ENCODE assay signal across 11 mouse cellular contexts in genomic region chr3:122986386-122986785, GRCm38 (mm10). TPM values are rescaled to one million over a fixed set of nuclear protein-coding genes. Genes with fewer than 3 reads are reported as not detected.
A peak's percentile ranks its signal among the peaks of the same experiment; 100 is the strongest.
DNase-seq lines count a peak whose midpoint lies in the region; ATAC-seq and TF ChIP-seq lines count a peak whose summit lies in the region.
"Had no signal": no experiment of that assay in that cellular context is flagged by ENCODE, and none has a peak within 500 bp of the region (broad histone marks: within the 10 kb centered on the region; RNA-seq: fewer than 3 reads in every experiment).

No protein-coding gene starts in this region.

- H3K9me3 ChIP-seq in heart, embryonic 13.5 days = no peaks in the 10 kb centered on the region
- no peaks in the 10 kb centered on the region for H3K9me3 ChIP-seq in hindbrain, embryonic 14.5 days (ENCODE audit: control insufficient read depth, low read length)
- no peaks in the 10 kb centered on the region for H3K9me3 ChIP-seq in midbrain, embryonic 10.5 days (replicated peaks)
- H3K9me3 ChIP-seq: limb, embryonic 13.5 days; midbrain, embryonic 15.5 days had no signal

- 11% methylated on average over 1 of the region's 1 CpGs for WGBS in heart, embryonic 13.5 days
- WGBS in kidney, adult 2 months = 13% methylated on average over 1 of the region's 1 CpGs
- 66% methylated on average over 1 of the region's 1 CpGs for WGBS in hindbrain, embryonic 14.5 days
- 79% methylated on average over 1 of the region's 1 CpGs for WGBS in midbrain, embryonic 10.5 days

- H3K36me3 ChIP-seq in heart, embryonic 13.5 days = no peaks in the 10 kb centered on the region
- no peaks in the 10 kb centered on the region for H3K36me3 ChIP-seq in kidney, adult 2 months (ENCODE audit: control insufficient read depth, insufficient read depth, low read length)
- no peaks in the 10 kb centered on the region for H3K36me3 ChIP-seq in hindbrain, embryonic 14.5 days (replicated peaks; ENCODE audit: control insufficient read depth, insufficient read depth)
- H3K36me3 ChIP-seq in midbrain, embryonic 10.5 days = no peaks in the 10 kb centered on the region
- H3K36me3 ChIP-seq: limb, embryonic 13.5 days; midbrain, embryonic 15.5 days had no signal

- H3K4me3 ChIP-seq in heart, embryonic 13.5 days = no peak overlapping the region
- H3K4me3 ChIP-seq in kidney, adult 2 months (ENCODE audit: insufficient read depth, low read depth, low read length) = no peak overlapping the region
- no peak overlapping the region for H3K4me3 ChIP-seq in hindbrain, embryonic 14.5 days (replicated peaks; ENCODE audit: low read length)
- H3K4me3 ChIP-seq in midbrain, embryonic 10.5 days = no peak overlapping the region

- ATAC-seq in heart, embryonic 13.5 days (ENCODE audit: extremely low read depth, insufficient number of reproducible peaks, low FRiP score, low TSS enrichment) = no peak
- ATAC-seq in hindbrain, embryonic 14.5 days (ENCODE audit: low FRiP score) = no peak
- no peak for ATAC-seq in monocyte, adult 5-6 weeks (replicated peaks; ENCODE audit: insufficient number of reproducible peaks, low FRiP score, low TSS enrichment, poor library complexity, severe bottlenecking)
- ATAC-seq: inflammation-experienced regulatory T-cells, adult 6 months; midbrain, embryonic 15.5 days had no signal

- no peak overlapping the region for H3K9ac ChIP-seq in heart, embryonic 13.5 days
- H3K9ac ChIP-seq in hindbrain, embryonic 14.5 days = no peak overlapping the region
- H3K9ac ChIP-seq: limb, embryonic 13.5 days; midbrain, embryonic 15.5 days had no signal

- peaks cover 40% of the 10 kb centered on the region for H3K4me1 ChIP-seq in heart, embryonic 13.5 days
- H3K4me1 ChIP-seq in kidney, adult 2 months (ENCODE audit: control insufficient read depth, insufficient read depth, low read length) = peaks cover 15% of the 10 kb centered on the region; the same call in 1 of the 2 replicates
- H3K4me1 ChIP-seq in hindbrain, embryonic 14.5 days (replicated peaks; ENCODE audit: control insufficient read depth, insufficient read depth, low read length) = peaks cover 8% of the 10 kb centered on the region
- H3K4me1 ChIP-seq in midbrain, embryonic 10.5 days = peaks cover 19% of the 10 kb centered on the region

- no peaks in the 10 kb centered on the region for H3K27me3 ChIP-seq in heart, embryonic 13.5 days (replicated peaks)
- H3K27me3 ChIP-seq in kidney, adult 2 months (replicated peaks; ENCODE audit: control insufficient read depth, insufficient read depth, low read length) = no peaks in the 10 kb centered on the region
- H3K27me3 ChIP-seq in hindbrain, embryonic 14.5 days (ENCODE audit: control insufficient read depth, insufficient read depth, low read length) = no peaks in the 10 kb centered on the region
- no peaks in the 10 kb centered on the region for H3K27me3 ChIP-seq in midbrain, embryonic 10.5 days (ENCODE audit: low read depth, poor library complexity, severe bottlenecking)
- H3K27me3 ChIP-seq: limb, embryonic 13.5 days; midbrain, embryonic 15.5 days had no signal

- intact Hi-C loops in heart, postnatal 36 days (cut with DNase I) = no loop called here

- no peak for DNase-seq in heart, postnatal 36 days
- DNase-seq in NIH3T3 (ENCODE audit: low read depth) = peak; percentile 35
- DNase-seq in kidney, adult 2 months = peak; percentile 62
- peak; percentile 85 for DNase-seq in ovary, adult 18-20 months (ENCODE audit: low spot score)
- DNase-seq in hindbrain, embryonic 14.5 days (ENCODE audit: low spot score) = no peak
- DNase-seq in midbrain, embryonic 10.5 days (ENCODE audit: low spot score) = no peak

- TF ChIP-seq CTCF in kidney, adult 2 months (conservative IDR thresholded peaks at IDR 0.05; ENCODE audit: insufficient read depth, insufficient read length, low read depth, low read length) = no peak

- H3K27ac ChIP-seq in heart, embryonic 13.5 days (replicated peaks) = peak overlapping the region; percentile 97
- peak overlapping the region; percentile 78 for H3K27ac ChIP-seq in kidney, adult 2 months (ENCODE audit: insufficient read depth, low read depth, low read length)
- H3K27ac ChIP-seq in hindbrain, embryonic 14.5 days = no peak overlapping the region
- no peak overlapping the region for H3K27ac ChIP-seq in midbrain, embryonic 10.5 days (replicated peaks)
- H3K27ac ChIP-seq: limb, embryonic 13.5 days; midbrain, embryonic 15.5 days had no signal

- no peak for TF ChIP-seq POLR2A in kidney, adult 2 months (IDR thresholded peaks at IDR 0.05; ENCODE audit: low read depth, low read length)

- H3K4me2 ChIP-seq in heart, embryonic 13.5 days = peak overlapping the region; percentile 88; the same call in 1 of the 2 replicates
- H3K4me2 ChIP-seq in hindbrain, embryonic 14.5 days (replicated peaks) = no peak overlapping the region

RNA-seq across cellular contexts. Expression of gene Usp53, which starts 2.1 kb away (rescaled TPM):
- 6.6 and 8.2 TPM in 2 replicates for polyA plus RNA-seq in heart, embryonic 13.5 days (2015; fragmentation: Nextera tagmentation; extraction: Ambion mirVana)
- 10 to 100 TPM in 1 of 2 experiments, 1 to 10 TPM in 1; 8.6 to 12.5 TPM for total RNA-seq in heart, postnatal 36 days (2021)
- polyA plus RNA-seq in kidney, adult 2 months (2012; rRNA removed) = 4.4 TPM in 2 replicates
- polyA plus RNA-seq in hindbrain, embryonic 14.5 days (2014; fragmentation: Nextera tagmentation; extraction: Ambion mirVana) = 11.5 and 12.3 TPM in 2 replicates
- 8.3 to 21.2 TPM (median 8.7 TPM) in 3 replicates for total RNA-seq in monocyte, adult 5-6 weeks (2017)
- 3.9 and 5.0 TPM in 2 replicates for polyA plus RNA-seq in midbrain, embryonic 10.5 days (2016; fragmentation: Nextera tagmentation; extraction: Ambion mirVana)

RNA-seq across cellular contexts. Expression of gene Myoz2, which starts 48.4 kb away (rescaled TPM):
- 166 and 204 TPM in 2 replicates for polyA plus RNA-seq in heart, embryonic 13.5 days (2015; fragmentation: Nextera tagmentation; extraction: Ambion mirVana)
- 1,000 to 10,000 TPM; 2,084 to 2,239 TPM for total RNA-seq in heart, postnatal 36 days (2021)
- 3.8 TPM in 1 of 2 replicates, not detected in the other for polyA plus RNA-seq in kidney, adult 2 months (2012; rRNA removed)
- not detected in 2 replicates for polyA plus RNA-seq in hindbrain, embryonic 14.5 days (2014; fragmentation: Nextera tagmentation; extraction: Ambion mirVana)
- total RNA-seq in monocyte, adult 5-6 weeks (2017) = not detected in 3 replicates
- polyA plus RNA-seq in midbrain, embryonic 10.5 days (2016; fragmentation: Nextera tagmentation; extraction: Ambion mirVana) = not detected in 2 replicates
- polyA plus RNA-seq: inflammation-experienced regulatory T-cells, adult 6 months; midbrain, embryonic 15.5 days had no signal

Comparison
In these comparisons a context has a peak if more than half of its experiments do, and no peak if none do; other contexts are left out.
1. H3K27ac ChIP-seq: peak in heart, embryonic 13.5 days (single experiment) and kidney, adult 2 months (single experiment); none in hindbrain, embryonic 14.5 days (single experiment) and midbrain, embryonic 10.5 days (single experiment).
2. DNase-seq: peak in NIH3T3 (single experiment), kidney, adult 2 months (single experiment) and ovary, adult 18-20 months (single experiment); none in heart, postnatal 36 days (0 of 2), hindbrain, embryonic 14.5 days (single experiment) and midbrain, embryonic 10.5 days (single experiment).
3. RNA of gene Myoz2, which starts 48.4 kb away (polyA plus RNA-seq): 166 to 204 TPM in heart, embryonic 13.5 days; 3.8 TPM in kidney, adult 2 months, not detected in hindbrain, embryonic 14.5 days and not detected in midbrain, embryonic 10.5 days; every median in the first group is over 10 times any median in the second.